Mouse (Mus musculus) lung, embryonic 16.5 days (tissue): ENCODE measurements at regions not wholly inside any gene's neighbourhood (a gene's known extent, or its start where the extent isn't known, plus 50 kb on each side); places are given as distances from the start of the nearest gene placed in this dataset.
A peak's percentile ranks its signal among the peaks of the same experiment; 100 is the strongest.

Experiments
- ATAC-seq: fragments of 200-750 bp; cut with Nextera tagmentation; 2 replicates; pipeline ENCODE4 v1.8.0; 2017; ENCODE audit warnings: low read depth, mild to moderate bottlenecking, moderate library complexity
- H3K27ac ChIP-seq: fragments of 300-500 bp; sonication (generic); 2 replicates; pipeline ENCODE4 v1.5.1; 2014; ENCODE audit warnings: mild to moderate bottlenecking, control low read depth, low read length
- H3K27me3 ChIP-seq: fragments of 300-500 bp; sonication (generic); 2 replicates; pipeline ENCODE4 v1.6.1; 2014; ENCODE audit warnings: low read depth, low read length, mixed read lengths; ENCODE audit not compliant: control insufficient read depth, insufficient read depth
- H3K36me3 ChIP-seq: fragments of 300-500 bp; sonication (generic); 2 replicates; pipeline ENCODE4 v1.6.1; 2014; ENCODE audit warnings: low read length; ENCODE audit not compliant: control insufficient read depth, insufficient read depth
- H3K4me1 ChIP-seq: fragments of 300-500 bp; sonication (generic); replicated peaks from 2 replicates; pipeline ENCODE4 v1.6.1; 2014; ENCODE audit warnings: low read length, mixed read lengths; ENCODE audit not compliant: control insufficient read depth, insufficient read depth
- H3K4me2 ChIP-seq: fragments of 300-500 bp; sonication (generic); 2 replicates; pipeline ENCODE4 v1.6.1; 2014; ENCODE audit warnings: low read depth, low read length, control low read depth
- H3K4me3 ChIP-seq: fragments of 300-500 bp; sonication (generic); 2 replicates; pipeline ENCODE4 v1.5.1; 2014; ENCODE audit warnings: mild to moderate bottlenecking, low read length, control low read depth
- H3K9ac ChIP-seq: fragments of 300-500 bp; sonication (generic); 2 replicates; pipeline ENCODE4 v1.6.1; 2014; ENCODE audit warnings: low read length, control low read depth
- H3K9me3 ChIP-seq: fragments of 300-500 bp; sonication (generic); 2 replicates; pipeline ENCODE4 v1.6.1; 2016; ENCODE audit warnings: low read length; ENCODE audit not compliant: control insufficient read depth
- whole genome bisulfite sequencing: fragments of 180-500 bp; shearing (Covaris S2); extraction: QIAGEN DNeasy Blood & Tissue Kit; methylation state at CpG from one replicate; pipeline ENCODE4 v1.1.7; 2014; 5-methylcytosine and 5-hydroxymethylcytosine counted together

GRCm38 (mm10) chr4:66550306-66551104, 146.1 kb upstream of the Astn2 start:
- Histone ChIP-seq H3K4me1 (no peaks in the 10 kb centered on the region), H3K9me3 (no peaks in the 10 kb centered on the region), H3K4me3 (no peak overlapping the region), H3K9ac (no peak overlapping the region), H3K36me3 (no peaks in the 10 kb centered on the region), H3K27ac (no peak overlapping the region), H3K4me2 (no peak overlapping the region), H3K27me3 (no peaks in the 10 kb centered on the region)
- 63% methylated on average over 3 of the region's 3 CpGs for WGBS
- no peak for ATAC-seq

- WGBS, result 50% methylated on average over 4 of the region's 4 CpGs
These were observed 138.5 kb upstream of the Astn2 start for GRCm38 (mm10) chr4:66542833-66543436.

GRCm38 (mm10) chr4:66524456-66524855, 120.0 kb upstream of the Astn2 start:
- Histone ChIP-seq H3K27ac (no peak overlapping the region), H3K4me3 (no peak overlapping the region), H3K27me3 (no peaks in the 10 kb centered on the region), H3K4me2 (no peak overlapping the region), H3K4me1 (no peaks in the 10 kb centered on the region), H3K9me3 (no peaks in the 10 kb centered on the region), H3K9ac (no peak overlapping the region), H3K36me3 (no peaks in the 10 kb centered on the region)
- 52% methylated on average over 5 of the region's 5 CpGs for WGBS
- ATAC-seq, result no peak

More at GRCm38 (mm10) chr4:66542833-66543436, 138.5 kb upstream of the Astn2 start:
- Histone ChIP-seq H3K4me3 (no peak overlapping the region), H3K27me3 (no peaks in the 10 kb centered on the region), H3K9ac (no peak overlapping the region), H3K4me2 (no peak overlapping the region), H3K9me3 (no peaks in the 10 kb centered on the region), H3K36me3 (no peaks in the 10 kb centered on the region), H3K4me1 (no peaks in the 10 kb centered on the region), H3K27ac (no peak overlapping the region)
- ATAC-seq, result no peak

DNA sequence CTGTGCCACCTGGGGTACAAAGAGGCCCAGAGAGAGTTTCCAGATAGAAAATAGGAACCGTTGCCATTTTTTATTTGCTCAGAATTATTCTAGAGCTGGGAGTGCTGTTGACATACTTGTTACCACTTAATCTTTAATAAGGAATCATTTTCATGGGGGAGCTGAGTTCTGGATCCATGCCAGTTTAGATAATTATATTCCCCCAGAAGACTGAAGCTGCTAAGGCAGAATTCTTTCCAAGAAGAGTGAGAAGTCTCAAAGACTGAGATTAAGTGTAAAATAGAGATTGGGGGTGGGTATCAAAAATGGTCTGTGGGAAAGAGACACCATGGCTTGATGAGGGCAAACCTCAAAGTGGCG, 119.5 kb upstream of the Astn2 start:
- no peaks in the 10 kb centered on the region for H3K36me3 ChIP-seq
- no peak for ATAC-seq
- WGBS, result 46% methylated on average over 2 of the region's 2 CpGs
- H3K4me1 ChIP-seq, result no peaks in the 10 kb centered on the region
- H3K4me2 ChIP-seq, result no peak overlapping the region
- H3K9ac ChIP-seq, result no peak overlapping the region
- no peaks in the 10 kb centered on the region for H3K9me3 ChIP-seq
- H3K4me3 ChIP-seq, result no peak overlapping the region
- no peaks in the 10 kb centered on the region for H3K27me3 ChIP-seq
- H3K27ac ChIP-seq, result no peak overlapping the region

- WGBS, result 39% methylated on average over 8 of the region's 8 CpGs
These were observed 119.0 kb upstream of the Astn2 start for GRCm38 (mm10) chr4:66523238-66523885.

GRCm38 (mm10) chr4:66522097-66522809, 117.8 kb upstream of the Astn2 start:
- no peak overlapping the region for H3K9ac ChIP-seq
- H3K4me3 ChIP-seq, result no peak overlapping the region
- no peaks in the 10 kb centered on the region for H3K36me3 ChIP-seq
- H3K4me1 ChIP-seq, result no peaks in the 10 kb centered on the region
- 63% methylated on average over 2 of the region's 2 CpGs for WGBS
- no peaks in the 10 kb centered on the region for H3K9me3 ChIP-seq
- H3K4me2 ChIP-seq, result no peak overlapping the region
- H3K27ac ChIP-seq, result no peak overlapping the region
- H3K27me3 ChIP-seq, result no peaks in the 10 kb centered on the region
- no peak for ATAC-seq

More at GRCm38 (mm10) chr4:66523238-66523885, 119.0 kb upstream of the Astn2 start:
- Histone ChIP-seq H3K9me3 (no peaks in the 10 kb centered on the region), H3K9ac (no peak overlapping the region), H3K4me2 (no peak overlapping the region), H3K36me3 (no peaks in the 10 kb centered on the region), H3K4me1 (no peaks in the 10 kb centered on the region), H3K4me3 (no peak overlapping the region), H3K27ac (no peak overlapping the region), H3K27me3 (no peaks in the 10 kb centered on the region)
- 0 out of 2 replicates have a peak, but pooled peaks have one; percentile 15 for ATAC-seq

- WGBS, result 75% methylated on average over 3 of the region's 3 CpGs
- no peak overlapping the region for H3K27ac ChIP-seq
- H3K27me3 ChIP-seq, result no peaks in the 10 kb centered on the region
- no peak overlapping the region for H3K9ac ChIP-seq
- no peaks in the 10 kb centered on the region for H3K9me3 ChIP-seq
- ATAC-seq, result no peak
- no peaks in the 10 kb centered on the region for H3K4me1 ChIP-seq
- no peaks in the 10 kb centered on the region for H3K36me3 ChIP-seq
- H3K4me2 ChIP-seq, result no peak overlapping the region
- H3K4me3 ChIP-seq, result no peak overlapping the region
These were observed 116.4 kb upstream of the Astn2 start for GRCm38 (mm10) chr4:66520796-66521195.

DNA sequence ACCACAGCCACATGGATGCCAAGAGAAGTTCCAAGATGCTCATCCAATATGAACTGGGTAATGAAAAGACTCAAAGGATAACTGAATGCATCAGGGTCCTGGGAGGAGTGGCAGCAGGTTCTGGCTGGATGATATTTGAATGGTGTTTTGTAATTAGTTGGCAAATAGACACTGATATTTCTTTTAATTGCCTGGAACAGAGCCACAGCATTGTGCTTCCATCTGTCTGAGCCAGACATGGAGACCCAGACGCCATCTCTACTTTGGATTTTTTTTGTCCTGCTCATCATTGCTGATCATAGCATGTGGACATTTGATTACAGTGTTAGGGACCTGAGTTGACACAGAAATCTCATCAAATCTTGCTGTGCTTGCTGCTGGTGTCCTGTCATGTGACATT, 111.4 kb upstream of the Astn2 start:
- no peak for ATAC-seq
- WGBS, result 68% methylated on average over 1 of the region's 1 CpGs
- Histone ChIP-seq H3K4me3 (no peak overlapping the region), H3K4me2 (no peak overlapping the region), H3K9ac (no peak overlapping the region), H3K27me3 (no peaks in the 10 kb centered on the region), H3K27ac (no peak overlapping the region), H3K4me1 (no peaks in the 10 kb centered on the region), H3K9me3 (no peaks in the 10 kb centered on the region), H3K36me3 (no peaks in the 10 kb centered on the region)

DNA sequence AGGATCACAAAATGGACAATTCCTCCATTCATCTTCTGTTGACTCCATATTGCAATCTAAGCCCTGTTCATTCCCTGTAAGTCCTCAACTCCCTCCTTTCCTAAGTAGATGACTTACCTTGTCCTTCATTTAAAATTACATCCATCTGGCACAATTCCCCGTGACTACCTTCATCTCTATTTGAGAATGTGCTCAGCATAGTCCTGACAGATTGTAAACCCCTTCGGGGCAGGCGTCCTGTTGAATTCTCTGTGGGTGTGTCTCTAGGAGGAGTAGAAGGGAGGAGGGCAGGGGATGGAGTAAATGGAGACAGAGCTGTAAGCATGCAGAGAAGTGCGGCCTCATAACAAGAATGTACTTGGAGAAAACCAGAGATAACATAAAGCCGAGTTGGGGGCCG, 79.1 kb upstream of the Astn2 start:
- Histone ChIP-seq H3K27ac (peak overlapping the region; percentile 38; the same call in 1 of the 2 replicates), H3K4me2 (no peak overlapping the region), H3K27me3 (no peaks in the 10 kb centered on the region), H3K36me3 (no peaks in the 10 kb centered on the region), H3K4me1 (no peaks in the 10 kb centered on the region), H3K4me3 (no peak overlapping the region), H3K9me3 (no peaks in the 10 kb centered on the region), H3K9ac (no peak overlapping the region)
- no peak for ATAC-seq
- 73% methylated on average over 6 of the region's 6 CpGs for WGBS
